Mouse (Mus musculus) small intestine, adult 2 months (tissue): ENCODE results near the gene 4430402I18Rik.

ENCODE experiments used
- CTCF ChIP-seq: fragments of 200-500 bp; IDR thresholded peaks from 2 replicates; pipeline ENCODE4 v1.5.1; 2012; ENCODE audit warnings: low read depth, mild to moderate bottlenecking, control low read depth, inconsistent platforms, low read length, moderate library complexity, mixed read lengths; ENCODE audit not compliant: insufficient replicate concordance, insufficient read length; ENCODE audit errors: extremely low read depth
- POLR2A ChIP-seq: fragments of 200-500 bp; IDR thresholded peaks from 2 replicates; pipeline ENCODE4 v1.6.1; 2012; ENCODE audit warnings: low read depth, mild to moderate bottlenecking, control low read depth, inconsistent platforms, low read length, moderate library complexity

- TF ChIP-seq CTCF (no peak), POLR2A (no peak)
Measured at GRCm38 (mm10) chr19:29016786-29017185, 49.2 kb upstream of the 4430402I18Rik start.
